Mouse (Mus musculus) layer of hippocampus, adult 9-10 months (tissue): ENCODE measurements around the gene Entr1.
"Not testable (repeated sequence)": the region's sequence is repeated elsewhere in the genome, so short reads cannot be mapped to it uniquely, and the experiment has no call there.

ENCODE experiments used
- DNase-seq: peaks from one replicate; pipeline ENCODE4 v3.0.0; 2022; ENCODE audit warnings: low spot score

Gene Entr1

DNA sequence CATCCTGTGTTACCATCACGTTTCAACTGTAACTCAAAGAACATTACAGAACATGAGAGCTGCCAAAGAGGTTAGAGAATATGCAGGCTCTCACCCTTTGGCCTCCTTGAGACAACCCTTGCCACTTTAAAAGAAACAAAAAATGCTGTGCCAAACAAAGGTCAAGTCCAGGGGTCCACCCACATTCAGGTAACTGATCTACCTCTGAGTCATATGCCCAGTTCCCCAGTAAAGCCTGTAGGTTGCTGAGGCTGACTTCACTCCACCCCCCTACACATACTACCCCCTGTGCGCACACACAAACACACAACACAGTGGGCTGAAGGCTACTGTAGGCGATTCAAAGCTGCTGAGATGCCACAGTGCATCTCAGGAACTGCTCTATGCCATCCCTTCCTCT lies 1.4 kb downstream of the Entr1 start:
- no peak for DNase-seq

- not testable (repeated sequence) for DNase-seq
These were observed 8.2 kb downstream of the Entr1 start for GRCm38 (mm10) chr2:26380871-26381270.

- DNase-seq = no peak
These were observed 8.9 kb downstream of the Entr1 start, which contains the start of gene Snapc4 for GRCm38 (mm10) chr2:26380131-26380771. Snapc4 (minus strand) TSS chr2:26380653.

DNA sequence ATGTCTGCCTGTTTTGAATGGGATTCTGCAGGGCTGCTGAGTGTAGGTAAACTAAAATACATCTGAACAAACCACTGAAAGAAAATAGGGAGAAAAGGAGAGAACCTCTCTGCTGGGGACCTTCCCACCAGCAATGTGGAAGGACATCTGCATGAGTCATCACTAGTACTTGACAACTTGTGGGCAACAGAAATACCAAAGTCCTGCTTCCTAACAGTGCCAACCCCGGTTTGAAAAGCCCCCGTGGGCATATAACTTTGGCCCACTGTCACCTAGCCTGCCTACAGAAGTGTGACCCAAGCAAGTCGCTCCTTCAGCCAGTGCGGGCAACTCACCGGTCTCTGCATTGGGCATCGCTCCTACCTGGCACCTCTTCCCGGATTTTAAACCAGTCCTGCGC lies 16.7 kb downstream of the Entr1 start:
- DNase-seq = no peak

- no peak for DNase-seq
These were observed 20.5 kb downstream of the Entr1 start for GRCm38 (mm10) chr2:26368572-26368971.

- no peak for DNase-seq
These were observed 21.2 kb downstream of the Entr1 start for GRCm38 (mm10) chr2:26367911-26368310.

DNA sequence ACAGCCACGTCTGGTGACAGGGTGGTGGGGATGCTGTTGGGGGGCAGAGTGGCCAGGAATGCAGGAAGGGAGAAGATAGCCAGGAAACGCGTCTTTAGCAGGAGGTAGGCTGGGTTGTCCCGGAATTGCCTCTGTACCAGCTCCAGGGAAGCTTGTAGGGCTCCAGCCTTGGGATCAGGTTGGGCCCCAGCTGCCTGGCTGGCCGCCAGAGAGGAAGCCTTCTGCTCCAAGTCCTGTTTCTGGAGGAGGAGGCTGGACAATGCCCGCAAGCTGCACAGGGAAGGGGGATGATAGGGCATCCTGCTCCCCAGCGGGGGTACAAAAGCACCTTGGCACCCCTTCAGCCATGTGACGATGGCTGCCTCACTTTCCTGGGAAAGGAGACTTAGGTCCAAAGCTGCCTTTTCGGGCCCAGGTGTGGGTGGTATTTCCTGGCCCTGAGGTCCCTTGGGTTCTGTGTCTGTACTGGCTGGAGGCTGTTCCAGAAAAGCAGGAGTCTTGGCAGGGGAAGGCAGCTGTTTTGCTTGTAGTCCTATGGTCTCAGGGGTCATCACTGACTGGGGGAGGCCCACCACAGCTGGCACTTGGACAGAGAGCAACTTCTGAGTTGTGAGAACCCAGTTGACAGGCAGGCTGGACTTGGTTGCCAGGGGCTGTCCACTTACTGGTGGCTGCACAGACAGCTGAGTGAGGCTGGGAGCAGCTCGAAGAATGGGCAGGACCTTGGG lies 24.2 kb downstream of the Entr1 start:
- no peak for DNase-seq

GRCm38 (mm10) chr2:26363481-26363880 lies 25.6 kb downstream of the Entr1 start:
- no peak for DNase-seq

- DNase-seq = no peak
These were observed 26.1 kb downstream of the Entr1 start for GRCm38 (mm10) chr2:26362991-26363390.

GRCm38 (mm10) chr2:26360772-26361171 lies 28.3 kb downstream of the Entr1 start, which contains the start of gene Card9:
Card9 (minus strand) TSS chr2:26360918.
- DNase-seq = no peak

DNA sequence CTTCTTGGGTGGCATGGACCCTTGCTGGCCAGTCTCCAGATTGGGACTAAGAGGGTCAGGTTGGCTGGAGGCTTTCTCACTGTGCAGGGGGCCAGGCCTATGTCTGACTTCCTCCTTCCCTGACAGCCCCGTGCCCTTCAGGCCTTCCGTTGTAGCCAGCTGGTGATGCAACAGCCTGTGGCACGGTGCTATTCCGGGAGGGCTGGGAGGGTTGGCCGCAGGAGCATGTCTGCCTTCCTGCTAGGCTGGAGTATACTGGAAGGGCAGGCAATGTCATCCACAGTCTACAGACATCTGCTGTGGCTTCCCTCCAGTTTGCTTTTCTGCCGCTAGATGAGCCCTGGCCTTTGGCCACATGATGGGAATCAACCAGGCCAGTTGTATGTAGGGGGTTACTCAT lies 29.1 kb downstream of the Entr1 start:
- no peak for DNase-seq

GRCm38 (mm10) chr2:26358667-26359320 lies 30.3 kb downstream of the Entr1 start:
- no peak for DNase-seq

DNA sequence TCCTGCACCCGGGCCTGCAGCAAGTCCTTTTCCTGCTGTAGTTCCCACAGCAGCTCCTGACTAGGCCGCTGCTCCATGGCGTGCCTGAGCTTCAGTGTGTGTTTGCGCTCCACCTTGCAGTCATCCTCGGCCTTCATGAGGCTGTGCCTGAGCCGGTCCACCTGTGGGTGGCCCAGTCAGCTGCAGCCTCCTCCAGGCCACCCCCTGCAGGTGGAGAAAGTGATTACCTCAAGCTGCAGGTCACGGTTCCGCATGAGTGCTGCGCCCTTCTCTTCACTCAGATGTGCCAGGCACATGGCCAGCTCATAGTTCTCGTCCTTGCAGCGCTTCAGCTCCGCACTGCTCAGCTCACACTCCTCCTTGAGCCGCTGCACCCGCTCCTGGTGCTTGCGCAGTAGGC lies 31.6 kb downstream of the Entr1 start:
- DNase-seq = no peak

- DNase-seq = no peak
These were observed 32.4 kb downstream of the Entr1 start for GRCm38 (mm10) chr2:26356678-26357077.

- DNase-seq = no peak
These were observed 32.9 kb downstream of the Entr1 start for GRCm38 (mm10) chr2:26356231-26356630.

DNA sequence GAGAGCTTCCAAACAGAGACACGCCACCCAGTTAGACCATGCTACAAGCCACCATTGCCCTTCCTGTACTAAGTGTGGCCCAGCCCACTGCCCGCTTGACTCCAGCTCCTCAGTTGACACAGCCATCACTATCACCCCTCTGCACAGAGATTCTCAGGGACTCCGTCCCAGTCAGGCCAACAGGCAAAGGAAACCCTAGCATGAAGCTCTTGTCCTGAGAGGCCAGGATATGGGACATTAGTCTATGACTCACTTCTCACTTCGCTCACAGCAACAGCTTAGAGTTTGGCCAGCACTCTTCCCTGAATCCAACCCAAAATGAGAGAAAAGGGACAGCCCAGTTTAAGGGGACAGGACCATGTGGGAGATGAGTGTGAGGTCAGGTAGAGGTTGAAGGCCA lies 34.7 kb downstream of the Entr1 start:
- DNase-seq = no peak

DNA sequence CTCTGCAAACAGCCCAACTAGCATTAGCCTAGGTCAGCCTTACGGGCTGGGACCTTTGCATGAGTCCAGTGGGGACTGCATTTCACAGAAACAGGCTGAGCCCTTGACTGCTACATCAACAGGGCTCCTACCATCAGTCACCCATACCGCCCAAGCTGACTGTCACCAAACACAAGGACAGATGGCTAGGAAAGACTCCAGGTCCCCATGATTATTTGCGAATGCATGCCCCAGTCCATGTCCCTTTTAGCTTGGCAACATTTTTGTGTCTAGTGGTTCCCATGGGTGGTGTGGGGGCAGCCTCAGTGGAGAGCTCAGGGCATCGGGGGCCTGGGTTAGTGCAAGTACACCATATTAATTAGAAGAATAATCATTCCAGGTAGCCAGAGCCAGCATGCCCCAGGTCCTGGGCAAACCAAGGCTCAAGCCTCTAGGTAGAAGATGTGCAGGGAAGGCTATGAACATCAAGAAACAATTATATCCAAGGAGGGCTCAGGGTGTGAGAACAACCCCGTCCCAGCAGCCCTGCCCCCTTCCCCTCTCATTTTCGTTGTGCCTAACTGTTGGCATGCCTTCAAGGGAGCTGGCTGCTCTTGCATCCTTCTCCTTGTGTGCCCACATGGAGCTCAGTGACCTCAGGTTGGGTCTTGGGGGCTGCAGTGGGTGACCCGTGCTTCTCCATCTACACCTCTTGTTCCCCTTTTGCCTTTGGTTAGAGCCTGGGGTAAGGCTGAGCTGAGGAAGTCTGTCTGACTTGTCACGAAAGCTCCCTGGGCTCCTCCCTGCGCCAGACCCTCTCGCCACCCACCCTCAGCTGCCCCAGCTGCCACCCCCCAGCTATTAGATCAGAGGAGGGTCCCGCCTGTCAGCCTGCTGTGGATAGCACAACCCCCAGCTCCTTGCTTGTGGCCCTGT lies 35.8 kb downstream of the Entr1 start:
- DNase-seq = no peak

DNA sequence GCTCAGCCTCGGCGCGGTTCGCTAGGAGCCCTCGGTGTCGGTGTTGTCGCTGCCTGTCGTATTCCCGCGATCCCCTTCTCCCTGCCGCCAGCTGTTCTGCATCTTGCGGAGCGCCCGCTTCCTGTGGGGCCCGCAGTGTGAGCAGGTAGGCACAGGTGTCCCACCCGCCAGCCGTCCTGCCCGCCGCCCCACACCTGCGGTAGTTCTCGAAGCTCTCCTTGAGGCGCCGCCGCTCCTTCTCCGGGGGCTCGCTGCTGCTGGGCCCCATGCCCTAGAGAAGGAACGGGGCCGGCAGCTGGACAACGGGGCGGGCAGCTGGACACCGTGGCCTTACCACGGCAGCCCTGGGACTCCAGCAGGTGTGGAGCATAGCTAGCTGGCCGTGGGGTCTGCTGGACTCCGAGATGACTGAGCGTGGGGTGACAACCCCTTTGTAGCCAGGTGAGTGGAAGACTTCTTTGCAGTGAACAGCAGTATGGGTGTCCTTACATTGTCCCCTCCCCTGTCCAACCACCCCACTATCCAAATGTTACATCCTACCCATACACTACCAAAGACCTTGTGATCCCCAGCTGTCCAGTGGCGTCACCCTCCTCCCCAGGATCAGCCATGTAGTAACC lies 36.7 kb downstream of the Entr1 start:
- no peak for DNase-seq

- DNase-seq = peak; percentile 80
These were observed 37.5 kb downstream of the Entr1 start, which contains the start of gene Dnlz for GRCm38 (mm10) chr2:26351358-26352290. Dnlz (minus strand) TSS chr2:26352110.

DNA sequence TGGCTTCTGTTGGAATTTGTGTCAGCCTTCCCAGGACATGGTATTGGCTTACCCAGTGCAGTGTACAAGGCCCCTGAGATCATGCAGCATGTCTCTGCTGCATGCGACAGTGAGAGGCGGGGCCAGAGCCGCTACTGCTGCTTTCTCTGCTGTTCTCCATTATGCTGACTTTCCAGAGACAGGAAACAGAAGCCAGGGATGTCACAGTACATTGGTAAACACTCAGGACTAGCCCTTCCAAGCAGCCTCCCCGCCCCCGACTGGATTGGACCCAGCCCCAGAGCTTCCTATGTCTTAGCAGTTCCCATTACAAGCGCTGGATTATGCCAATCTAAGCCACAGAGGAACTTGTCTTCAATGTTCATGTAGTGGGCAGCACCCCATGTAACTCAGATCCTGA lies 40.9 kb downstream of the Entr1 start:
- no peak for DNase-seq
